Mouse (Mus musculus) CD4-positive, CD25-positive, alpha-beta regulatory T cell, adult 4 months (primary cell): ENCODE results near the gene Fam124b. TPM values are rescaled to one million over a fixed set of nuclear protein-coding genes. Genes with fewer than 3 reads are reported as not detected.
A peak's percentile ranks its signal among the peaks of the same experiment; 100 is the strongest.

Experiments used
- ATAC-seq: one replicate; pipeline ENCODE4 v1.8.0; 2017
- polyA plus RNA-seq, 2 experiments: library from polyadenylated mRNA; unstranded; fragments of 100-300 nt; shearing (Covaris generic); gene quantifications; one replicate each; pipeline ENCODE4 v1.2.1; 2017

Fam124b gene
- 1 to 10 TPM; 5.9 to 6.8 TPM for polyA plus RNA-seq

GRCm38 (mm10) chr1:80218268-80218667 lies at the start of gene Fam124b:
Gene Fam124b (minus strand): TSS chr1:80218473.
- no peak for ATAC-seq

DNA sequence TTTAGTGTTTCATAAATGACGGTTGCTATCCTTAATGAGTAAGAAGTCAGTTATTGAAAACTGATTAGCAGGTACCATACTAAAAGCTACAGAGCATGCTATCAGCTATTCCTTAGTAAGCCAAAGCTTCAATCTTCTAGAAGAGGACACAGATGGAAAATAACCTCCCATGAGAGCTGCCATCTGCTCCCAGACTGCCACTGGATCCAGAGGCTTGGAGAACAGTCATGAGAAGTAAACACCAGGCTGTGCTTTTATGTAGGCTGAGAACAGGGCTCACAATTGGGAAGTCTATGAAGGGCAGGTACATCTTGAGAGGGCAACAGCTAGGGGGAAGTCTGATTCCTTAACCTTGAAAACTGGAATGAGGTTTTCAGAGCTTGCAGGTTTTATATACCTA lies 42.2 kb upstream of the Fam124b start:
- no peak for ATAC-seq

DNA sequence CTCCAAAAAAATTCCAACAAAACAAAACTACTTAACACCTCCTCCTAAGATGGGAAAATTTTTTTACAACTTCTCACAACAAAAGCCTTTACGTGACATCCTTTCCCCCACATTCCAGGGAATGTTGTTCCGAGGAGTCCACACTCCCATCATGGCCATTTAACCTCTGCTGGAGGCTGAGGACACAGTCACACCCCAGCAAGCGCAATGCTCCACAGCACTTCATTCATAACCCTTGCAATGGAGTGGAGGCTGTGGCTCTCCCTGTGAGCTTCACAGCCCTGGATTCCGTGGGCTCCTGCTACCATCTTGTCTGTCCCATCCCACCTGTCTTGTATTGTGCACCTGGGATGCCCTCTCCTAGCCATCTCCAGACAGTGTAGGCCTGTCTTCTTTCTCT lies 40.4 kb upstream of the Fam124b start:
- ATAC-seq: no peak

DNA sequence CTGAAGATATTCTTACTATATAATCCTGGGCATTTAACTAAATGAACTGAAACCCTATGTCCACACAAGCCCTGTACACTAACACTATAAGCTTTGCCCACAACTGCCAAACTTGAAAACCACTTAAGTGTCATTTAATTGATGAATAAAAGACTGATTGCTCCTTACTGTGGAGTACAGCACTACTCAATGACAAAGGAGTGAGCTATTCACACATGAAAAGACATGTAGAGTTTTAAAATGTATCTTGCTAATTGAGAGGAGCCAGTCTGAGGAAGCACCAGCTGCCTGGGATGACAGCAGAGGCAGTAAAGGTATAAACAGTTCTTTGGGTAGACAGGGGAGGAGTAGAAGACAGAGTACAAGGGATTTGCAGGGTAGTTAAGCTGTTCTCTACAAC lies 35.0 kb upstream of the Fam124b start:
- ATAC-seq: no peak

DNA sequence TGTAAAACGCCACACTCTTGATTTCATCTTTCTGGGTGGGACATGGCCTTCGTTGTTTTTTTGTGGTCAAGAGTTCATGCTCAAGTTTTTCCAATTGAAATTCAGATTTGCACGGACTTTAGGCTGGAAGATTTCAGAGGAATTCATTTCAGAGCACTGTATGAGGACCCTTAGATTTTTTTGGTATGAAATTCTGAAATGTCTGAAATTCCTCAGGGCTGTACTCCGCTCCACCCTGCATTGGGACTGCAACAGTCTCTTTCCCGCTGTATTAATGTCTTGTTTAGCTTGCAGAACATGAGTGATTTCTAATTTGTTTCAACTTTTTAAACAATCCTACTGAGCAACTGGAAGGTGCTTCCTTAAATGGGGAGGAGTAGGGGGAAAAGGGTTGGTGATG lies 32.0 kb upstream of the Fam124b start:
- no peak for ATAC-seq

DNA sequence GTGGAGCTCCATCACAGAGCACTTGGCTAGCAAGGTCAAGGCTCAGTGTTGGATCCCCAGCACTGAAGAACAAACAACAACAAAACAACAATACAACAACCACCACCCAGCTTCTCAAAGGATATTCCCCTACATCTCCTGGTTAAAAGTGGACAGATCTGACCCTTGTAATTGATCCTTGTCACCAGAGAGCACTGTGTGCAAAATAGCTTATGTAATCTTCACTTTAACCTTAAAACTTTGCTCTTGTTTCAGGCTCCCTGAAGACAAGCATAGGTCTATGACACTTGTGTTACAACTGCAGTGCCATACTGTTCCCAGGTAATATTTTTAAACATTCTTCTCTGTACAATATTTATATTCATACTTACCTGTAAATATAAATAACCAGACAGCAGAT lies 28.9 kb upstream of the Fam124b start:
- ATAC-seq: no peak

GRCm38 (mm10) chr1:80244123-80244522 lies 25.9 kb upstream of the Fam124b start:
- ATAC-seq: no peak

DNA sequence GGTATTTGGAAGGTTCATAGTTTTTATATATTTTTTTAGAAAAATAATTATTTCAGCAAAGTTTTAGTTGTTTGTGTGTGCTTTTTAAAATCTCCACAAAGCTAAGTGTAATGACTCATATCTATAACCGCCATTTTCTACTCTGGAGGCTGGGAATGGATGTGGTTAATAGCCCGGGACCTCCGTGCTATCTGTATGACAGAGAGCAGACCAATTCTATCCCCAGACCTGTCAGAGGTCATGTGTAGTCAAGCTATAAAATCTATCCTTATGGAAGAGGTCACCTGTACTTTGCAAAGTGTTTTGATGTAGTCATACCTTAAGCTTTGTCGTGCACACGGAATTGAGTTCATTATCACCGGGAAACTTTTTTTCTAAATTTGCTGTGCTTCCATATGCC lies 23.3 kb upstream of the Fam124b start:
- no peak for ATAC-seq

DNA sequence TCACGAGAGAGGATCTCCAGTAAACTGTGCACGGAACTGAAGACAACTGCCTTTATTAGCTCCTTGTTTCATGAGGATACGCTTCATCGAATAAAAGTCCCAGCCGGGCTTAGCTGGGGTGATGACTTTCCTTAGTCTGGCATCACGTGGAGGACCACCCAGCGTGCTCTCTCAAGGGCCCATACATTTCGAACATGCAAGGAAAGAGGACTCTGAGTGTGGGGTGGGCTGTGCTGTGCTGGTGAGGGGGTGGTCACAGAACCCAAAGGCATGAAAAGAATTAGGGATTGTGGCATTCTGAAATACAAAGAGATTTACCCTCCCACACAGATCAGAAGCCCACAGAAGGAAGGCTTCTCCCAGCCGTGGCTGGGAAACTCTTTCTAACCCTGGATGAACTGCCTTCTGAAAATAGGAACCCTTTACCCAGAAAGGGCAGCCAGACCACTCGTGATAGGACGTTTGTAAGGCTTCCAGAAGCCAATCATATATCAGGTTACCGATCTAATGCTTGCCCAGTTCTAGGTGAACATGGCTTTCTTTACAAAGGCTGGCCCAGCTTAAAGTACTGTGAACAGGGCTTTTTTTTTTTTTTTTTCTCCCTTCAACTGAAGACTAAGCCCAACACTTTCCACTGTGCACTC lies 21.9 kb upstream of the Fam124b start:
- ATAC-seq: no peak

GRCm38 (mm10) chr1:80239481-80239880 lies 21.2 kb upstream of the Fam124b start:
- ATAC-seq: no peak

GRCm38 (mm10) chr1:80236951-80237702 lies 18.9 kb upstream of the Fam124b start:
- ATAC-seq: no peak

GRCm38 (mm10) chr1:80236126-80236525 lies 17.9 kb upstream of the Fam124b start:
- no peak for ATAC-seq

- peak; percentile 39 for ATAC-seq
These were observed 12.3 kb upstream of the Fam124b start for GRCm38 (mm10) chr1:80230612-80231011.

DNA sequence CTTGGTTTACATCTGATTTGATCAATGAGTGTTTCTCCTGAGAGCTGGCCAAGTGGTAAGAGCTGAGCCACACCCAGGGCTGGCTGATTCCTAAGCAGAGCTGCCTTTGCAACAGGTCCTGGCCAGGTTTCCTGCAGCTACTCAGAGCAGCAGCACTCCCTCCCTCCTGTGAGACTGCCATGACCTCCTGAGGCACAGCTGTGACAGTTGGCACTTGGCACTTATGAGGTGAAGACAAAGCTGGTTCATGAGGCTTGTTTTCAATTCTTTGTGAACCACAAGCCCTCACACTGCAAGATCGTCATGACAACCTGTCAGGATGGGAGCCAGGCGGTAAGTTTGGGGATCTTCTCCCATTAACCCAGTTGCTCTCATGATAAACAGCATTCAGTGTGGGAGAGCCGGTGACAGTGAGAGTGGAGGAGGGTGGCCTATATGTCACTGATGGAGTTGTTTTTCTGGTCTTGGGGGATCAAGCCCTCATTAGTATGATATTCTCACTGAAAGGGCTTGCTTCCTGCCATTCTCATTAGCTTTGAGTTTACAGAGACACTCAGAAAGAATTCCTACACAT lies 6.7 kb upstream of the Fam124b start:
- no peak for ATAC-seq

- ATAC-seq: no peak
These were observed 2.9 kb upstream of the Fam124b start for GRCm38 (mm10) chr1:80221151-80221550.

GRCm38 (mm10) chr1:80213826-80214225 lies 4.4 kb downstream of the Fam124b start:
- peak; percentile 92 for ATAC-seq

DNA sequence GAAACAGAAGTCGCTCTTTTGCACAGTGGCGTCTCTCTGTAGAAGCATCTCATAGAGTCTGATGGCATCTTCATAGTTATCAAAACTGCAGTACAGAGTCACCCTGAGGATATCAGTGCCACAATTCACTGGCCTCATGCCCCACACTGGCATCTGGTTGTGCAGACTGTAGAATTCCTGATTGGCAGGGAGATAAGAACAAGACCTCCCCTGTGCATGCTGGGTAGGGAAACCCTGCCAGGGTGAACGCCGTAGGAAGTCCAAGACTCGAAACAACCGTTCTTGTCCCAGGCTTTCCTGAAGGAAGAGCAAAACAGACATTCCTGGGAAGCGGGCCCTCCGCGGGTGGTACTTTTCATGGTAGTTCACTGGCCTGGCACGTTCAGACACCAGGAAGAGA lies 5.1 kb downstream of the Fam124b start:
- ATAC-seq: no peak

GRCm38 (mm10) chr1:80202314-80202713 lies 16.0 kb downstream of the Fam124b start:
- no peak for ATAC-seq

DNA sequence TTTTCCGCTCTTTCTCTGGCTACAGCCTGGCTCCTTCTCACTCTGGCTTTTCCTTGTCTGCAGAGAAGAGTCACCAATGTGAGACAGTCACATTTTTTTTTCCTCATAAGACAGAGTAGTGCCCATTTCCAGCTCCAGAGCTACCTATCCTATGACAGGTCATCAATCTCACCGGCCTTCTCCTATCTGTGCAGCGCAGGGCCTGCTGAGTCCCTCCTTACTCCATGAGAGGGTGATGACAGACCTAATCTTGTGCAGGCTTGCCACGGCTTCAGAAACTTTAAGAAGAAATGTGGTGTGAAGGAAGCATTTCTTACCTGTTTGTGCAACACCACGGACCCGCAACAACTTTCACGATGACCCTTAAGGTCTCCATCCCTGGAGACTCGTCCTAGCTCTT lies 25.4 kb downstream of the Fam124b start:
- ATAC-seq: no peak

DNA sequence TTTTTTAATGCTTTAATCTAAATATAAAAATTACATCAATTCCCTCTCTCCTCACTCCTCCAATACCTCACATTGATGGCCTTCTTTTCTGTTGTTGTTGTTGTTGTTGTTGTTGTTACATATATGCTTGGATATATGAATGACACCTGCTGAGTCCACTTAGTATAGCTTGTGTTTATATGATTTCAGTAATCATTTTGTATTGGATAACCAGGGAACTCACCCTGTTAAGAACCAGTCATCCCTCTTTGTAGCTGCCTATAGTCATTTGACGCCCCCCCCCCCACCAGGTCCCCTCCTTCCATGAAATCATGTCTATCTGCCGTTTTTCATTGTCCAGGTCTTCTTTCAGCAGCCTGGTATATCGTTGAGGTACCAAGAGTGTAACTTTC lies 36.9 kb downstream of the Fam124b start:
- ATAC-seq: peak; percentile 14

- peak; percentile 86 for ATAC-seq
These were observed 37.4 kb downstream of the Fam124b start for GRCm38 (mm10) chr1:80180767-80181413.

DNA sequence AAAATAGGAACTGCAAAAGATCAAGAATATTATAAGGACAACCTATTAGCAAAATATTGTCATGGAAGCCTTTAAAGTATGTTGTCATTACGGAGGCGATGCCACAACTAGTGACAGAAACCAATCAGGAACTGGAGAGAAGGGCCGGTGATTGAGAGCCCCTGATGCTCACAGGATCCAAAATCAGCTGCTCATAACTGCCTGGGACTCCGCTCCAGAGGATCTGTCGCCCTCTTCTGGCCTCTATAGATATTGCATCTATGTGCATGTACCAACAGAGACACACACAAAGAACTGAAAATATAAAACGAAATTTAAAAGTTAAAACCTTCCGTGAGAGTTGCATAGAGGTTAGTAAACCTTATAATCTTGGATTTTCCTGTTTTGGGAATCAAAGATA lies 38.1 kb downstream of the Fam124b start:
- no peak for ATAC-seq

DNA sequence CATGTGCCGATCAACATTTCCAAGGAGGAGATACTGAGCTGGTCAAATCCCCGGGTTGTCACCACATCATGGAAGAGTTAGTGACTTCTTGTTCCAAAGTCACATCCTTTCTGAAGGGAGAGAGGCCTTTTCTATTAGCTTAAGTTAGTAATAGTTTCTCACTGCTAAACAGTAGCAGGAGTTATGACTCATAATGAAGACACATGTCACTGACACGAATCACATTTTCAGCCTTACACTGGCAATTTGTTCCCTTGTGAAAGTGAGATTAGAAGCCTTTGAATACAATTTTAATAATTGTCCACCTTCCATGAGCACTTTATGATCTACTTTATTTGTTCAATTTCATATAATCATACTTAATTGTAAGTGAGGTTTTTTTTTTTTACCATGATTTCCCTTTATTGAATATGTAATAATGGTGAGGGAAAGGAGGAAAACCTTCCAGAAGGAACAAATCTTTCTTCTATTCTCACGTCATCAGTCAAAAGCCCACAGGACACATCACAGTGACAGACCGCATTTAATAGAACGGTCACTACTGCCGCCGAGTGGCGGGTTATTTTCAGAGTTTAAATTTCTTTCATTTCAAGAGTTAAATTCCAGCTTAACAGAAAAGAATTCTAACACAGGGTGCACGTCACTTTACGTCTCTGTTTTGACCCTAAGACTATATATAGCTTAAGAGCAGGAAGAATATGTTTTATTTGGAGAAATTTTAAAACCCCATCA lies 40.5 kb downstream of the Fam124b start:
- ATAC-seq: no peak
